Mouse (Mus musculus): Measurements from ENCODE around the gene Adprhl1. TPM values are rescaled to one million over a fixed set of nuclear protein-coding genes. Genes with fewer than 3 reads are reported as not detected.

Gene Adprhl1
- total RNA-seq, 2 experiments from 2014 or later, result 1.3 to 1.4 TPM

Small RNAs within 50 kb of the gene (microRNA-seq; reads per million reads assigned to microRNA genes)
- gene Mir1968, result 12.9 to 27.6 reads per million in 2 experiments

Other genes with a start within 250 kb of the Adprhl1 start
- not detected for gene F7, start 228.1 kb downstream of the Adprhl1 start, total RNA-seq (2021)
- not detected for gene F10, start 216.9 kb downstream of the Adprhl1 start, total RNA-seq (2021)
- not detected for gene Proz, start 193.2 kb downstream of the Adprhl1 start, total RNA-seq (2021)
- gene Pcid2, start 148.7 kb downstream of the Adprhl1 start, total RNA-seq (2021), result 10 to 100 TPM; 28.8 to 32.0 TPM
- gene Cul4a, start 148.5 kb downstream of the Adprhl1 start, total RNA-seq (2021), result 10 to 100 TPM; 55.8 to 64.4 TPM
- 100 to 1,000 TPM; 283 to 311 TPM for gene Lamp1, start 95.0 kb downstream of the Adprhl1 start, total RNA-seq (2021)
- gene Grtp1, start 53.5 kb downstream of the Adprhl1 start, total RNA-seq (2021), result 1 to 10 TPM; 5.2 TPM
- 10 to 100 TPM; 33.6 to 35.6 TPM for gene Dcun1d2, start 34.0 kb upstream of the Adprhl1 start, total RNA-seq (2021)
- 10 to 100 TPM; 42.7 to 49.5 TPM for gene Tmco3, start 34.0 kb upstream of the Adprhl1 start, total RNA-seq (2021)
- 10 to 100 TPM; 67.2 to 68.9 TPM for gene Tfdp1, start 84.6 kb upstream of the Adprhl1 start, total RNA-seq (2021)
- not detected for gene Atp4b, start 142.7 kb upstream of the Adprhl1 start, total RNA-seq (2021)
- gene Grk1, start 150.9 kb upstream of the Adprhl1 start, total RNA-seq (2021), result not detected
- gene Tmem255b, start 181.0 kb upstream of the Adprhl1 start, total RNA-seq (2021), result 1 to 10 TPM; 5.7 to 7.4 TPM
- gene Gas6, start 240.3 kb upstream of the Adprhl1 start, total RNA-seq (2021), result 10 to 100 TPM; 89.4 to 94.4 TPM

Measured in layer of hippocampus, postnatal 25 days (tissue).